Mouse (Mus musculus) gastrocnemius, postnatal 36 days (tissue): ENCODE results near the gene Coq4. TPM values are rescaled to one million over a fixed set of nuclear protein-coding genes. Genes with fewer than 3 reads are reported as not detected.

Experiments used
- DNase-seq, 2 experiments: peaks; one replicate each; pipeline ENCODE4 v3.0.0; 2022
- intact Hi-C: fragments of 180-260 bp; cut with DNase I; formaldehyde crosslinking; loops from one replicate; pipeline ENCODE4 v1.15.1; 2025
- microRNA-seq, 2 experiments: library from miRNA; unstranded; fragments of <30 nt; microRNA quantifications; one replicate each; pipeline ENCODE4 v1.2.0; 2021
- total RNA-seq, 2 experiments: library from RNA; stranded (reverse); gene quantifications; 2 replicates each; pipeline ENCODE4 v1.2.3; 2021

Gene Coq4
- total RNA-seq, 2 experiments from 2014 or later: 8.1 to 11.2 TPM

DNA sequence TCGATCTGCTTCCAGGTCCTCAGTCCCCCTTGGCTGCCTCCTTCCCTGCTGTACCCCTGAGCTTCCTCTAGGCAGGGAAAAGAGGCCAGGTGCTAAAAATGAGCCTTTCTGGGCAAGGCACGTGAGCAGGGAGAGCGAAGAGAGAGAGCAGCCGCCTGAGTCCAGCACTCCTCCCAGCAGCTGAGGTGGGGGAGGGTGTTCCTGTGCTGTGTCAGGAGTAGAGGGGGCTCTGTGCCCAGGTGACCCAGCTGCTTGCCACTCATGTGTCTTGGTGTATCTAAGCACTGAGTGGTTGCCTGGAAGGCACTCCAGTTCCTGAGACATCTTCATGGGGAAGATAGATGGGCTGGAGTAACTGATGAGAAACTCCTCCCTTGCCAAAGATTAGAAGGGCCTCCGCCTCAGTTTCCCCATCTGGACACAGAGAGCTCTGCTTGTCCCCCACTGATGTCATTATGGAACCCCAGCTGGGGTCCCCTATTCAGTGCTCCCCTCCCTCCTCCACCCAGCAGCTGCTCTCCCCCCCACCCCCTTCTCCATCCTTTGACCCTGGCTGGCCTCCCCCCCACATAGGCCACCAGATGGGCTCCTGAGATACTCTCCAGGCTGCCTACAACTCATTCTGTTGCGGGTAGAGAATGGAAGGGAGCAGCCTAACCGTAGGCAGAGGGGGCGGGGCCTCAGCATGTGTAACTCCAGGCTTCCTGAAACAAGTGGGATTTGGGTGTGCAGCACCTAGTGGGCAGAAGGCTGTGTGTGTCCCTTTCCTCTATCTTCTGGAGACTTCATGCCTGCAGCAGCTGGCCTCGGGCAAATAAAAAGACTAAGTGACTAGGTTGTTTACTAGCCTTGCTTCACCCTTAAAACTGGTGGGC, 56.2 kb downstream of the Coq4 start:
- intact Hi-C loops: no loop called here
- no peak for DNase-seq

DNA sequence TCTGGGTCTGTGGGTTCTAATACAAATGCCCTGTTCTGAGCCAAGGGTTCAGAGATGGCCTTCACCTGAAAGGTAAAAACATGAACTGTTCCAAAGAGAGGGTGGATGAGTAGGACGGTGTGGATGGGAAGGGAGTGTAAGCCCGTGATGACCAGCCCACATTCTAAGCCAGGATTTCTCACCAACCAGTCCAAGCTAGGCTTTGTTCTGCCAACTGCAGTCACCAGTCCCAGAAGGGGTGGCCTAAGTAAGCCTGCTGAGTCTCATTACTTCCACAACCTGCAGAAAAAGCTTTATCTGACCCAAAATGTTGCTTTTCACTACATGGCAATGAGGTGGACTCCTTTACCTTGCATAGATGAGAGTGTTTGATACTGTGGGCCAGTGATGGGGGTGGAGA, 56.8 kb downstream of the Coq4 start:
- intact Hi-C loops: no loop called here
- no peak for DNase-seq

DNA sequence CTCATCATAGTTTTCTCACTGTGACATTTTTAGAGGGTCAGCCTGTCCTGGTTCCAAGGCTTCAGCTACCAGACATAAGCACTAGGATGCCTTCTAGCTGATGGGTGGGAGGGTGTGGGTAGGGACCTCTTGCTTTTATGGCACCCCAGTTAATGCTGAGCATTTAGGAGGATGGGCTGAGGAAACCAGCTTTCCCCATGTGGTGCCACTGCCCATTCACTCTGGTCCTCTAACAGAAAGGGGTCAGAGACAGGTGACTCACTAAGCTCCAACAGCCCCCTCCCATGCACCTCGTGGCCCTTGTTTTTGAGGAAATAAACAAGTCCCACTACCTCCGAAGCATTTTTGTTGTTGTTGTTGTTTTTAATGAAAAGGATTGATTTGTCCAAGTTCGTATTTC, 57.4 kb downstream of the Coq4 start:
- no peak for DNase-seq
- intact Hi-C loops: no loop called here

DNA sequence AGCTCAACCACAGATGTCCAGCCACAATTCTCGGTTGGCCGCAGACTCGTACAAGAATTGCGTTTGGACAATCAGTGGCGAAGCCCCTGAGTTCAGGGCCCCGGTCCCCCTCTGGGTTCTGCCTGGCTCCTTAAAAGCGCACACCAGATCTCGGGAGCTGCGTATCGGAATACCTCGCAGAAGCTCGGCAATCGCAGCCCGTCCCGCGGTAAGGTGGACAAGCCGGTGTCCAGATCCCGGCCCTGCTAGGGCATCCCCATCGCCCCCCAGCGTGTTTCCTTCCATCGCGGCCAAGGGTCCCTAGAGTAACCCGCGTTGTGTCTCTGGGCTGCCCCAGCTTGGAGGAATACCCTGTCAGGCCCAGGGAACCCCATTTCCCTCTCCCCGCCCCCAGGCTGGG, 58.3 kb downstream of the Coq4 start:
- intact Hi-C loops: no loop called here
- no peak for DNase-seq

DNA sequence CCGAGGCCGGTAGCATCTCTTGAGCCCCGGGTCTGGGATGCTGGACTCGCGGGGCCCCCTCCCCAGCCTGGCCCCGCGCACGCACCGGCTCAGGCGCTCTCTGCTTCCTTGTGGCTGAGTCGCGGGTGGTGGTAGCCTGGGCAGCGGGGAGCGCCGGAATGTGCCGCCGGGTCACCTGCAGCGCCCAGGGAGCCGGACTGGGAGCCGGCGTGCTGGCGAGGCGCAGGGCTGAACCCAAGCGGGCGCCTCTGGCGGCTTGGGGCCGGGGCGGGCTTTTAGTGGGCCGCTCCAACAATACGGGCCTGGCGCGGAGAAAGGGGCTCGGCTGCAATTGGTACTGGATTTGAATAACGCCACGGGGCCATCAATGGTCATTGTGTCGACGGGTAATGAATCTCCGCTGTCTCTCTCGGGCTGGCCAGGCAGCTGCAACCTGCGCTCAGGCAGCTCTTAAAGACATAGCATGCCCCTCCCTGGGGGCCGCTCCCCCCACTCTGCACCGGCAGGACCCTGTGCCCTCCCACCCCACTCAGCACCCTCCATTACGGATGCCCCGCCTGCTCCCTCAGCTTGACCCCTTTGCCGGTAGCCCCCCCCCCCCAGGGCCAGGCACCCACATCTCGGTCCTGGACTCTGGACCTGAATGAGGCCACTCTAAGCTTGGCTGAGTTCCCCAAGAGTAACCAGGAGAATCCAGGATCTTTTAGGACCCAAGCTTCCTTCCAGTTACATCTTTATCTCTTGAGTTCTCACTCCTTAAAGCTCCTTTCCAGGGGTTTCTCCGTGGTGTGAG, 59.0 kb downstream of the Coq4 start:
- intact Hi-C loops: no loop called here

DNA sequence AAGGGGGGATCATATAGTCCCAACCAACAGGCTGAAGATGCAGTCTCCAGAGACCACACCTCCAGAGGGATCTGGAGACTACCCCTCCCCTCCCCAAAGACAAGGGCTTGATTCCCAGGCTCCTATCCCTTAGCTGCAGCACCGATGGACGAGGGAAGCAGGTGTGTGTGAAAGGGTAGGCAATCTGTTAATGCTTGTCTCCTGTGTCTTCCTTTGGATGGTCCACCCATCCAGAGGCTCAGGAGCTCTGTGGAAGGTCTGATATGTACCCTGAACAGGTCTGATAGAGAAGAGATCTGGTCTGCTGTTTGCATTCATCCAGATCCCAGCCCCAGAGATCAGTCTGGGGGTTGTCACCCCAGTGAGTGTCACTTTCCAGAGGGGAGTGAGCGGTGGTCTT, 59.6 kb downstream of the Coq4 start:
- DNase-seq: no peak
- intact Hi-C loops: no loop called here

More for the DNA sequence above, 59.0 kb downstream of the Coq4 start:
- DNase-seq: no peak

Small RNA genes within 50 kb of the gene (microRNA-seq; reads per million reads assigned to microRNA genes)
- gene Mir219a-2 (0 reads per million in 2 experiments), gene Mir219b (0 reads per million in 2 experiments)

Other genes with a start within 250 kb of the Coq4 start
- 100 to 1,000 TPM; 102 to 117 TPM for gene Rapgef1, start 167.8 kb upstream of the Coq4 start, total RNA-seq
- gene Gm13420, start 35.8 kb upstream of the Coq4 start, total RNA-seq: not detected
- not detected for gene Gm13547, start 28.2 kb upstream of the Coq4 start, total RNA-seq
- 10 to 100 TPM; 21.7 to 24.6 TPM for gene Trub2, start 1.0 kb downstream of the Coq4 start, total RNA-seq
- 1 to 10 TPM; 7.1 to 7.5 TPM for gene Slc27a4, start 15.1 kb downstream of the Coq4 start, total RNA-seq
- gene Urm1, start 32.6 kb downstream of the Coq4 start, total RNA-seq: 10 to 100 TPM; 24.0 to 29.2 TPM
- 1 to 10 TPM; 5.4 to 5.7 TPM for gene Cercam, start 81.7 kb downstream of the Coq4 start, total RNA-seq
- 10 to 100 TPM; 10.2 to 11.1 TPM for gene Odf2, start 101.7 kb downstream of the Coq4 start, total RNA-seq
- gene Gle1, start 147.9 kb downstream of the Coq4 start, total RNA-seq: 10 to 100 TPM; 20.6 to 21.7 TPM
- gene Sptan1, start 178.1 kb downstream of the Coq4 start, total RNA-seq: 10 to 100 TPM; 42.0 to 55.4 TPM